Mouse (Mus musculus): ENCODE results near the gene Hist2h3c1.

Hist2h3c1 gene

GRCm38 (mm10) chr3:96255926-96256593 lies 9.6 kb downstream of the Hist2h3c1 start:
- no peak for DNase-seq (ENCODE audit: low spot score in 2 of 2)

GRCm38 (mm10) chr3:96257190-96257589 lies 10.7 kb downstream of the Hist2h3c1 start:
- DNase-seq (ENCODE audit: low spot score in 2 of 2), result no peak

GRCm38 (mm10) chr3:96260220-96260619 lies 13.7 kb downstream of the Hist2h3c1 start:
- no peak for DNase-seq (ENCODE audit: low spot score in 2 of 2)

GRCm38 (mm10) chr3:96261623-96262022 lies 15.1 kb downstream of the Hist2h3c1 start:
- DNase-seq (ENCODE audit: low spot score in 2 of 2), result no peak

GRCm38 (mm10) chr3:96262216-96262875 lies 15.9 kb downstream of the Hist2h3c1 start:
- DNase-seq (ENCODE audit: low spot score in 2 of 2), result peak; percentile 61 to 74

- peak; percentile 91 to 96 for DNase-seq (ENCODE audit: low spot score in 2 of 2)
Measured at GRCm38 (mm10) chr3:96262979-96263550, 16.6 kb downstream of the Hist2h3c1 start, which contains the start of gene Hist2h4. Gene Hist2h4, minus strand, starts transcription at chr3:96263311.

- peak in 1 of 2 experiments; percentile 25 for DNase-seq (ENCODE audit: low spot score in 2 of 2)
Measured at GRCm38 (mm10) chr3:96263558-96264403, 17.3 kb downstream of the Hist2h3c1 start.

- no peak for DNase-seq (ENCODE audit: low spot score in 2 of 2)
Measured at GRCm38 (mm10) chr3:96264404-96264949, 18.0 kb downstream of the Hist2h3c1 start.

GRCm38 (mm10) chr3:96266132-96266710 lies 19.7 kb downstream of the Hist2h3c1 start:
- no peak for DNase-seq (ENCODE audit: low spot score in 2 of 2)

- no peak for DNase-seq (ENCODE audit: low spot score in 2 of 2)
Measured at GRCm38 (mm10) chr3:96267541-96267940, 21.1 kb downstream of the Hist2h3c1 start.

- DNase-seq (ENCODE audit: low spot score in 2 of 2), result peak; percentile 81 to 82
Measured at GRCm38 (mm10) chr3:96268051-96268775, 21.7 kb downstream of the Hist2h3c1 start, which contains the start of gene Hist2h3b. Gene Hist2h3b, plus strand, starts transcription at chr3:96268654.

GRCm38 (mm10) chr3:96268776-96269378 lies 22.4 kb downstream of the Hist2h3c1 start:
- DNase-seq (ENCODE audit: low spot score in 2 of 2), result peak in 1 of 2 experiments; percentile 25

GRCm38 (mm10) chr3:96269511-96270474 lies 23.3 kb downstream of the Hist2h3c1 start, which contains the start of gene Hist2h2bb:
Gene Hist2h2bb, plus strand, starts transcription at chr3:96269752.
- peak; percentile 84 to 85 for DNase-seq (ENCODE audit: low spot score in 2 of 2)

GRCm38 (mm10) chr3:96273591-96274465 lies 27.3 kb downstream of the Hist2h3c1 start:
- no peak for DNase-seq (ENCODE audit: low spot score in 2 of 2)

GRCm38 (mm10) chr3:96277428-96277799 lies 30.9 kb downstream of the Hist2h3c1 start:
- DNase-seq (ENCODE audit: low spot score in 2 of 2), result peak; percentile 63 to 75

GRCm38 (mm10) chr3:96277800-96278624 lies 31.5 kb downstream of the Hist2h3c1 start:
- peak; percentile 90 to 93 for DNase-seq (ENCODE audit: low spot score in 2 of 2)

GRCm38 (mm10) chr3:96280660-96281059 lies 34.2 kb downstream of the Hist2h3c1 start:
- no peak for DNase-seq (ENCODE audit: low spot score in 2 of 2)

Data from spleen, postnatal 14 days (tissue).